ENCODE assay signal across 8 mouse cellular contexts in the genomic region with DNA sequence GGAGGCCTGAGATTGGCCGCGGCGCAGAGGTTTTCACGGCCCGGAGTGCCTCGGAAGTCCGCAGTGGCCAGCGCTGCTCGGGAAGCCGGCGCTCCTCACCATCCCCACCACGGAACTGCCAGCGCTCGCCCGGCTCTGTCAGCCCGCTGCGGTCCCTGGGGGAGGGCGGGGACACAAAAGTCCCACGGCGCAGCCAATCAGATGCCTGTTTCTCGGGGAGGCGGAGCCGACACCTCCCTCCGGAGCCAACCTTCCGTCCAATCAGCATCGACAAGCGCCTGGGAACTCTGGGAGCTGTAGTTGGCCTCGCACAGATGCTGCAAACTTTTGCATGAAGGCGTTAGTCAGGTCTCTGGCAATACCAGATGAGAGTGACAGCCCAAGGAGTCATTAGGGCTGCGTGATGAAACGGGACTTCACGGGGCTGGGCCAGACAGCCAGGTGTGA. TPM values are rescaled to one million over a fixed set of nuclear protein-coding genes. Genes with fewer than 3 reads are reported as not detected.
DNase-seq lines count a peak whose midpoint lies in the region; ATAC-seq lines count a peak whose summit lies in the region.

Gene Sesn2, minus strand, starts transcription at position 150 of the 447 bp plus-strand sequence.

- no peaks in the 10 kb centered on the region for H3K9me3 ChIP-seq in hindbrain, embryonic 15.5 days

- 1% methylated on average over 31 of the region's 32 CpGs for WGBS in hindbrain, embryonic 15.5 days

- DNase-seq in T-cell, adult 2 months (ENCODE audit: low spot score), result peak; percentile 97
- DNase-seq in cerebellum, postnatal 36 days, result peak; percentile 94 to 96
- DNase-seq in frontal cortex, postnatal 36 days (ENCODE audit: low spot score in 2 of 2), result peak; percentile 97 to 98
- DNase-seq in left cerebral cortex, adult 11 months (ENCODE audit: low spot score), result peak; percentile 96
- peak; percentile 98 to 99 for DNase-seq in lung, postnatal 4 days
- DNase-seq in retina, postnatal 7 days (ENCODE audit: low read depth, low spot score), result peak; percentile 94
- DNase-seq in urinary bladder, adult 2 months (ENCODE audit: low spot score), result peak; percentile 96

- peaks cover 23% of the 10 kb centered on the region for H3K4me1 ChIP-seq in hindbrain, embryonic 15.5 days (replicated peaks)

- peak within 1 kb of the TSS; percentile 64 for H3K9ac ChIP-seq in hindbrain, embryonic 15.5 days

- H3K27me3 ChIP-seq in hindbrain, embryonic 15.5 days, result peaks cover 7% of the 10 kb centered on the region; the same call in 1 of the 2 replicates

- ATAC-seq in hindbrain, embryonic 15.5 days (ENCODE audit: low FRiP score, low read depth), result peak; percentile 95

- H3K27ac ChIP-seq in hindbrain, embryonic 15.5 days (replicated peaks), result peak within 1 kb of the TSS; percentile 75

- H3K4me3 ChIP-seq in hindbrain, embryonic 15.5 days, result peak within 1 kb of the TSS; percentile 53

- H3K36me3 ChIP-seq in hindbrain, embryonic 15.5 days, result no peaks in the 10 kb centered on the region

- peak within 1 kb of the TSS; percentile 91 for H3K4me2 ChIP-seq in hindbrain, embryonic 15.5 days

RNA-seq across cellular contexts. Expression of gene Sesn2, which starts in this region (rescaled TPM):
- polyA plus RNA-seq in hindbrain, embryonic 15.5 days (2015; fragmentation: Nextera tagmentation; extraction: Ambion mirVana), result 11.1 and 11.5 TPM in 2 replicates
- 9.8 and 10.1 TPM in 2 replicates for polyA plus RNA-seq in urinary bladder, adult 2 months (2012; rRNA removed)

Comparison
In these comparisons a context has a peak if more than half of its experiments do, and no peak if none do; other contexts are left out.
1. Peak in every context shown above with its lines: DNase-seq, ATAC-seq, H3K4me3 ChIP-seq and H3K27ac ChIP-seq.